Mouse (Mus musculus) G1E (cell line): Measurements from ENCODE around the gene Pibf1. TPM values are rescaled to one million over a fixed set of nuclear protein-coding genes. Genes with fewer than 3 reads are reported as not detected.
A peak's percentile ranks its signal among the peaks of the same experiment; 100 is the strongest.

ENCODE experiments used
- ATAC-seq: 2 replicates; pipeline ENCODE4 v1.8.0; 2016; ENCODE audit warnings: mild to moderate bottlenecking; ENCODE audit not compliant: insufficient number of reproducible peaks, poor library complexity, low FRiP score, severe bottlenecking; ENCODE audit errors: extremely low read depth
- DNase-seq: peaks from one replicate; pipeline ENCODE4 v3.0.0; 2012; ENCODE audit warnings: low spot score
- H3K27me3 ChIP-seq: 2 replicates; pipeline ENCODE4 v1.6.1; 2012; ENCODE audit warnings: mild to moderate bottlenecking, low read length, inconsistent platforms; ENCODE audit not compliant: insufficient read depth
- H3K36me3 ChIP-seq: replicated peaks from 2 replicates; pipeline ENCODE3; 2012; ENCODE audit warnings: mild to moderate bottlenecking, inconsistent platforms
- H3K4me1 ChIP-seq: 2 replicates; pipeline ENCODE4 v1.6.1; 2012; ENCODE audit warnings: low read depth, low read length, inconsistent platforms, mixed read lengths; ENCODE audit not compliant: insufficient read depth
- H3K4me3 ChIP-seq: 2 replicates; pipeline ENCODE4 v1.5.1; 2012; ENCODE audit warnings: low read depth, mild to moderate bottlenecking, inconsistent platforms, low read length, moderate library complexity, mixed read lengths
- H3K9me3 ChIP-seq: replicated peaks from 2 replicates; pipeline ENCODE4 v1.6.1; 2012; ENCODE audit warnings: inconsistent platforms
- CTCF ChIP-seq: IDR thresholded peaks from 2 replicates; pipeline ENCODE4 v1.5.1; 2012; ENCODE audit warnings: low read depth, low read length, inconsistent platforms, mixed read lengths
- GATA1 ChIP-seq: IDR thresholded peaks from 2 replicates; pipeline ENCODE4 v1.6.1; 2012; ENCODE audit warnings: borderline replicate concordance, low read length, inconsistent platforms, mixed read lengths
- GATA2 ChIP-seq: IDR thresholded peaks from 2 replicates; pipeline ENCODE4 v1.6.1; 2012; ENCODE audit warnings: low read depth, low read length, inconsistent platforms, borderline replicate concordance
- POLR2AphosphoS5 ChIP-seq: IDR thresholded peaks from 2 replicates; pipeline ENCODE4 v1.6.1; 2012; ENCODE audit warnings: low read depth, low read length, inconsistent platforms; ENCODE audit not compliant: insufficient replicate concordance
- TAL1 ChIP-seq: conservative IDR thresholded peaks from 2 replicates; pipeline ENCODE4 v1.6.1; 2012; ENCODE audit warnings: low read depth, low read length, inconsistent platforms, mixed read lengths
- polyA plus RNA-seq: library from polyadenylated mRNA; stranded (reverse); fragments of >175 nt; gene quantifications from 2 replicates; pipeline ENCODE4 v1.2.3, GENCODE M21; 2012
- total RNA-seq, 2 experiments: library from RNA; stranded (forward) in 1 of 2; stranded (reverse) in 1 of 2; fragments of 200-1000 nt in 1 of 2; fragments of >200 nt in 1 of 2; fragmentation: Nextera tagmentation in 1 of 2; gene quantifications; 2 replicates each; pipeline ENCODE4 v1.2.3; 2014 to 2017

Pibf1 gene
- total and polyA plus RNA-seq, 3 experiments: 1.4 to 67.9 (median 58.1) TPM

DNA sequence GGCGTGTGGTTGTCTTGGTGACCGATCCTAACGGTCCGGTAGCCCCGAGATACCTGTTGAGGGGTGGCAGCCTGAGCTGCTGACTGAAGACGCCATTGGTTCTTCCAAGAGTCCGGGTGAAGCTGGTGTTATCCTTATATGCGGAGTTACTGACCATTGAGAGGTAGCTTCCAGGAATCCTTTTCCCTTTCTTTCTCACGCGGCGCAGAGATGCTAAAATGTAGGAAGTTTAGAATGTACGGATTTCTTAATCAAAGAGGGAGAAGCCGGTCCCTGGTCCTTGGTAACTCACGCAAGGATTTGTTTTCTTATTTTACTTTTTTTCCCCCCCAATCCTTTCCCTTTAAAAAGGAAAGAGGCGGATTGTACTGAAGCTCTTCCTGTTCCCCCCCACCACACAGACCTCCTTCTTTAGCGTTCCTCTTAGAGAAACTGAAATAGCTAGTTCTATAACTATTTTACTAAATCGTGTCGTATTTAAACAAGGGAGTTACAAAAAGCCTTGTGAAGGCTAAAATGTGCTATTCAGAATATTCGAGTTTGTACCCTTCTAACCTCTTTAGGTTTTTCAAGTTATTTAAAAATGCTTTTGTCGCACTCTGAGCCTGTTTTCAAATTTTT lies 853 bp downstream of the Pibf1 start:
- Histone ChIP-seq H3K27me3 (no peaks in the 10 kb centered on the region), H3K4me1 (peaks cover 50% of the 10 kb centered on the region), H3K4me3 (peak overlapping the region; percentile 96), H3K9me3 (no peaks in the 10 kb centered on the region), H3K36me3 (peaks cover 73% of the 10 kb centered on the region)
- ATAC-seq (0 out of 2 replicates have a peak, but pooled peaks have one; percentile 31), DNase-seq (peak; percentile 13)
- TF ChIP-seq TAL1: no peak
- no peak for TF ChIP-seq GATA1
- no peak for TF ChIP-seq GATA2
- no peak for TF ChIP-seq CTCF
- TF ChIP-seq POLR2AphosphoS5: no peak

DNA sequence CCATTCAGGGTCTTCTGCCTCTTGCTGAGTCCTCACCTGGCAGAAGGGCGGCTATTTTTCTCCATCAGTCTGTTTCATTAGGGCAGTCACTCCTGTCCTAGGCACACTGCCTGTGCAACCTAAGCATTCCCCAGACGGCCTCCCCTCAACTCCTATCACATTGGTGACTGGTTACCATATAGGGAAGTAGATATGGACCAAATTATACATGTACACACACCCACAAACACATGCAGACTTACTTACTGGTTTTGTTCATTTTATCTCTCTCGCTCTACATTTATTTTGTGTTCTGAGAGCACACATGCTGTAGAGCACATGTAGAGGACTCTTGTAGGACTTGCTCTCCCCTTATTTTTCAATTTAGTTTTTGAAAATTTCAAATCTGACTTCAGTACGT lies 3.8 kb downstream of the Pibf1 start:
- Histone ChIP-seq H3K36me3 (peaks cover 71% of the 10 kb centered on the region), H3K4me1 (peaks cover 31% of the 10 kb centered on the region), H3K9me3 (no peaks in the 10 kb centered on the region), H3K4me3 (no peak overlapping the region), H3K27me3 (no peaks in the 10 kb centered on the region)
- TF ChIP-seq GATA2 (no peak), GATA1 (no peak), CTCF (no peak), TAL1 (no peak), POLR2AphosphoS5 (no peak)
- no peak for ATAC-seq
- DNase-seq: no peak

DNA sequence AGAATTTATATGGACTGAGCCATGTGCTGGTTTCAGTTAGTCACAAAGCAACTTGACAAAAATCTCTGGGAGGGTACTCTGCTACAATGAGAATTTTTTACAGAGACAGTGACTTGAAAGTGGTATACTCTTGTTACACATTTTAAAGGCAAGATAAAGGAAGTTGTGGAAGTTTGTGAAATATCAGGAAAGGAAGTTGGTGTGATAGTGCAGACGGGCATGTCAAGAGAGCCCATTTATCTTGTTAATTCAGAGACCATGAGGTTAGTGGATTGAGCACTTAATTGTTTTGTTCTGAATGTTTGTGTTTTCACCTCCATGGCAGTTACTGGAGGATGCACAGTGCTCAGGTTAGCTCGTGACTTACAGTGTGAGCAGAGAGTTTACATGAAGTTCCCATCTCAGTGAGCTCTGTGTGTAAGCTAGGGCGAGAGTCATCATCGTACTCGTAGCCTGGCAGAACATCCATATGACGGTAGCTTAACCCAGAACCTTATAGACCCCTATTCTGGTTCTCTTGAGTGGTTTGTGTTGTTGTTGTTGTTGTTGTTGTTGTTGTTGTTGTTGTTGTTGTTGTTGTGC lies 5.4 kb downstream of the Pibf1 start:
- ATAC-seq (no peak), DNase-seq (no peak)
- H3K36me3 ChIP-seq: peaks cover 76% of the 10 kb centered on the region
- no peak for TF ChIP-seq CTCF
- no peak for TF ChIP-seq GATA1
- TF ChIP-seq GATA2: no peak
- no peak for TF ChIP-seq TAL1
- TF ChIP-seq POLR2AphosphoS5: no peak
- no peaks in the 10 kb centered on the region for H3K9me3 ChIP-seq
- H3K4me3 ChIP-seq: no peak overlapping the region
- no peaks in the 10 kb centered on the region for H3K27me3 ChIP-seq
- peaks cover 22% of the 10 kb centered on the region for H3K4me1 ChIP-seq

DNA sequence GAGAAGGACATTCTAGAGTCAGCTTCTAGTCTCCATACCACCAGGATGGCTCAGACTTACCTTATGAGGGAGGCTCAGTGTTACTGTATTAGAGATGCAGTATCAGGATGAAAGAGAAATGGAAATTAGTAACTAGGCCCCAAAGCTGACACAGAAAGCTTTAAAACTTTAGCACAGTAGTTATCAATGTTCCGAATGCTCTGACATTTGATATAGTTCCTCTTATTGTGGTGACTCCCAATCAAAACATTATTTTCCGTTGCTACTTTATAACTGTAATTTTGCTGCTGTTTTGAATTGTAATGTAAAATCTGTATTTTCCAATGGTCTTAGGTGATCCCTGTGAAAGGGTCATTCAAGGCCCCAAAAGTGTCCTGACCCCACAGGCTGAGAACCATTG lies 7.4 kb downstream of the Pibf1 start:
- H3K4me1 ChIP-seq: peaks cover 14% of the 10 kb centered on the region
- H3K27me3 ChIP-seq: no peaks in the 10 kb centered on the region
- H3K36me3 ChIP-seq: peaks cover 90% of the 10 kb centered on the region
- H3K4me3 ChIP-seq: no peak overlapping the region
- ATAC-seq: no peak
- DNase-seq: no peak
- no peaks in the 10 kb centered on the region for H3K9me3 ChIP-seq
- TF ChIP-seq GATA2 (no peak), TAL1 (no peak), CTCF (no peak), POLR2AphosphoS5 (no peak), GATA1 (no peak)

- no peak for DNase-seq
- no peak overlapping the region for H3K4me3 ChIP-seq
- H3K4me1 ChIP-seq: peaks cover 9% of the 10 kb centered on the region; the same call in 1 of the 2 replicates
- H3K9me3 ChIP-seq: no peaks in the 10 kb centered on the region
- no peak for TF ChIP-seq GATA2
- no peak for TF ChIP-seq CTCF
- no peak for TF ChIP-seq TAL1
- no peak for TF ChIP-seq GATA1
- no peak for TF ChIP-seq POLR2AphosphoS5
- no peaks in the 10 kb centered on the region for H3K27me3 ChIP-seq
- H3K36me3 ChIP-seq: peaks cover 90% of the 10 kb centered on the region
- no peak for ATAC-seq
Measured at GRCm38 (mm10) chr14:99107631-99108187, 8.5 kb downstream of the Pibf1 start.

- no peaks in the 10 kb centered on the region for H3K9me3 ChIP-seq
- TF ChIP-seq GATA1 (no peak), TAL1 (no peak), CTCF (no peak), POLR2AphosphoS5 (no peak), GATA2 (no peak)
- no peak for DNase-seq
- ATAC-seq: no peak
- H3K36me3 ChIP-seq: peaks cover 90% of the 10 kb centered on the region
- no peak overlapping the region for H3K4me3 ChIP-seq
- H3K27me3 ChIP-seq: no peaks in the 10 kb centered on the region
- H3K4me1 ChIP-seq: peaks cover 5% of the 10 kb centered on the region; the same call in 1 of the 2 replicates
Measured at GRCm38 (mm10) chr14:99108762-99109161, 9.5 kb downstream of the Pibf1 start.
